ENCODE assay signal across 21 mouse cellular contexts in genomic region chr15:84077151-84077550, GRCm38 (mm10). TPM values are rescaled to one million over a fixed set of nuclear protein-coding genes. Genes with fewer than 3 reads are reported as not detected.
"Had no signal": no experiment of that assay in that cellular context is flagged by ENCODE, and none has a peak within 500 bp of the region (broad histone marks: within the 10 kb centered on the region; RNA-seq: fewer than 3 reads in every experiment).

No protein-coding gene starts in this region.

- H3K4me3 ChIP-seq: limb, embryonic 10.5 days; liver, embryonic 15.5 days; megakaryocyte, embryonic 14.5 days; midbrain, embryonic 12.5 days; neural tube, embryonic 13.5 days had no signal

- DNase-seq: kidney, adult 18-20 months; kidney, postnatal 10 days; kidney, postnatal 4 days; lung, adult 2 months; lung, postnatal 10 days; thymus, adult 18-20 months; thymus, postnatal 14 days had no signal

- H3K36me3 ChIP-seq: limb, embryonic 10.5 days; liver, embryonic 15.5 days had no signal

- ATAC-seq: inflammation-experienced regulatory T-cells, adult 6 months had no signal

- H3K4me2 ChIP-seq: liver, embryonic 11.5 days; liver, embryonic 15.5 days; midbrain, embryonic 12.5 days; neural tube, embryonic 13.5 days had no signal

- H3K4me1 ChIP-seq: liver, embryonic 15.5 days had no signal

- H3K27ac ChIP-seq: limb, embryonic 10.5 days; liver, embryonic 15.5 days; macrophage; midbrain, embryonic 12.5 days; neural tube, embryonic 13.5 days had no signal

- H3K9ac ChIP-seq: liver, embryonic 15.5 days; midbrain, embryonic 12.5 days; neural tube, embryonic 13.5 days had no signal

- H3K9me3 ChIP-seq: limb, embryonic 10.5 days; liver, embryonic 15.5 days; megakaryocyte, embryonic 14.5 days; midbrain, embryonic 12.5 days; neural tube, embryonic 13.5 days had no signal

RNA-seq across cellular contexts. Expression of gene Efcab6, which starts 12.0 kb away (rescaled TPM):
- polyA plus RNA-seq: inflammation-experienced regulatory T-cells, adult 6 months; kidney, embryonic 14.5 days; limb, embryonic 10.5 days; liver, embryonic 11.5 days; liver, embryonic 15.5 days; macrophage; midbrain, embryonic 12.5 days had no signal

RNA-seq across cellular contexts. Expression of gene Sult4a1, which starts 28.4 kb away (rescaled TPM):
- polyA plus RNA-seq: macrophage had no signal

RNA-seq across cellular contexts. Expression of gene Pnpla5, which starts 45.8 kb away (rescaled TPM):
- total RNA-seq: layer of hippocampus, adult 8-10 months; layer of hippocampus, postnatal 25 days; left cerebral cortex, postnatal 10 days; monocyte, adult 5-6 weeks had no signal
- polyA plus RNA-seq: inflammation-experienced regulatory T-cells, adult 6 months; kidney, embryonic 14.5 days; limb, embryonic 10.5 days; limb, embryonic 14.5 days; liver, embryonic 11.5 days; liver, embryonic 15.5 days; macrophage; midbrain, embryonic 12.5 days; neural tube, embryonic 13.5 days had no signal
